Mouse (Mus musculus): ENCODE data around the gene Smtnl2.
"Not testable (repeated sequence)": the region's sequence is repeated elsewhere in the genome, so short reads cannot be mapped to it uniquely, and the experiment has no call there.

GRCm38 (mm10) chr11:72440597-72440964, 29.1 kb upstream of the Smtnl2 start:
- not testable (repeated sequence) for TF ChIP-seq CTCF (IDR thresholded peaks at IDR 0.05; ENCODE audit: borderline replicate concordance, control insufficient read depth, extremely low read depth, insufficient read depth, low read length, poor library complexity); POLR2A (IDR thresholded peaks at IDR 0.05; ENCODE audit: control insufficient read depth, extremely low read depth, insufficient read depth, low read length, poor library complexity)

Measured in thymus, adult 2 months (tissue).